Mouse (Mus musculus): ENCODE measurements at regions not wholly inside any gene's neighbourhood (a gene's known extent, or its start where the extent isn't known, plus 50 kb on each side); places are given as distances from the start of the nearest gene placed in this dataset.

GRCm38 (mm10) chr2:148237121-148237520 is 158.0 kb upstream of the Sstr4 start:
- Histone ChIP-seq H3K9ac (replicated peaks) (no peak overlapping the region), H3K4me2 (ENCODE audit: low read depth, low read length) (no peak overlapping the region), H3K9me3 (ENCODE audit: low read length) (no peaks in the 10 kb centered on the region), H3K27ac (ENCODE audit: low read depth) (no peak overlapping the region), H3K4me3 (ENCODE audit: low read depth, low read length) (no peak overlapping the region), H3K36me3 (replicated peaks; ENCODE audit: insufficient read depth, low read length) (no peaks in the 10 kb centered on the region), H3K4me1 (ENCODE audit: insufficient read depth) (no peaks in the 10 kb centered on the region), H3K27me3 (ENCODE audit: insufficient read depth, low read length) (no peaks in the 10 kb centered on the region)
- no peak for DNase-seq
- 59% methylated on average over 4 of the region's 4 CpGs for WGBS (ENCODE audit: insufficient replicate concordance)
- no peak for ATAC-seq
- TF ChIP-seq EP300 (IDR thresholded peaks at IDR 0.05; ENCODE audit: low read depth) (no peak), CTCF (IDR thresholded peaks at IDR 0.05; ENCODE audit: low read depth) (no peak)

- 50% methylated on average over 3 of the region's 3 CpGs for WGBS (ENCODE audit: insufficient replicate concordance)
- Histone ChIP-seq H3K27ac (ENCODE audit: low read depth) (no peak overlapping the region), H3K4me2 (ENCODE audit: low read depth, low read length) (no peak overlapping the region), H3K9ac (replicated peaks) (no peak overlapping the region), H3K9me3 (ENCODE audit: low read length) (no peaks in the 10 kb centered on the region), H3K4me1 (ENCODE audit: insufficient read depth) (no peaks in the 10 kb centered on the region), H3K27me3 (ENCODE audit: insufficient read depth, low read length) (no peaks in the 10 kb centered on the region), H3K36me3 (replicated peaks; ENCODE audit: insufficient read depth, low read length) (no peaks in the 10 kb centered on the region), H3K4me3 (ENCODE audit: low read depth, low read length) (no peak overlapping the region)
- DNase-seq, result no peak
- TF ChIP-seq CTCF (IDR thresholded peaks at IDR 0.05; ENCODE audit: low read depth) (no peak), EP300 (IDR thresholded peaks at IDR 0.05; ENCODE audit: low read depth) (no peak)
- no peak for ATAC-seq
Observed at GRCm38 (mm10) chr2:148239046-148239445, 156.1 kb upstream of the Sstr4 start.

GRCm38 (mm10) chr2:148242242-148242641 is 152.9 kb upstream of the Sstr4 start:
- Histone ChIP-seq H3K9ac (replicated peaks) (no peak overlapping the region), H3K27ac (ENCODE audit: low read depth) (no peak overlapping the region), H3K4me2 (ENCODE audit: low read depth, low read length) (no peak overlapping the region), H3K4me1 (ENCODE audit: insufficient read depth) (no peaks in the 10 kb centered on the region), H3K27me3 (ENCODE audit: insufficient read depth, low read length) (no peaks in the 10 kb centered on the region), H3K4me3 (ENCODE audit: low read depth, low read length) (no peak overlapping the region), H3K36me3 (replicated peaks; ENCODE audit: insufficient read depth, low read length) (no peaks in the 10 kb centered on the region), H3K9me3 (ENCODE audit: low read length) (no peaks in the 10 kb centered on the region)
- ATAC-seq (no peak), DNase-seq (no peak)
- TF ChIP-seq EP300 (IDR thresholded peaks at IDR 0.05; ENCODE audit: low read depth) (no peak), CTCF (IDR thresholded peaks at IDR 0.05; ENCODE audit: low read depth) (no peak)
- WGBS (ENCODE audit: insufficient replicate concordance), result 80% methylated on average over 4 of the region's 4 CpGs

DNA sequence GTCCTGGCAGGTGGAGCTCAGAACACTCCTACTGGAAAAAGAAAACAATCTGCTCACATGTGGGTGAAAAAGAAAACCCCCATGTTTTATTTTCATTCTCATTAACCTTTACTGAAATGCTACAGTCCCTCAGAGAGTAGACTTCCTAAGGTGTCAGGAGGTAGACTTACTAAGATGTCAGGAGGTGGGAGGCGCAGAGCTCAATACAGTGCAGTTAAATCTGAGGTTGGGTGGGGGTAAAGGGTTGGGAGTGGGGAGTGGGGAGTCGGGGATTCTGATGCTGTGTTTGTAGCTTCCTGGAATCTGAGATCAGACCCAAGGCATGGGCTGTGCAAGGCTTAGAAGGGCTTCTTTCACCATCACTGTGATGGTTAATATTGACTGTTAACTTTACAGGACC is 149.6 kb upstream of the Sstr4 start:
- ATAC-seq, result no peak
- TF ChIP-seq CTCF (IDR thresholded peaks at IDR 0.05; ENCODE audit: low read depth), result no peak
- TF ChIP-seq EP300 (IDR thresholded peaks at IDR 0.05; ENCODE audit: low read depth), result no peak
- no peak overlapping the region for H3K27ac ChIP-seq (ENCODE audit: low read depth)
- H3K4me3 ChIP-seq (ENCODE audit: low read depth, low read length), result no peak overlapping the region
- no peaks in the 10 kb centered on the region for H3K36me3 ChIP-seq (replicated peaks; ENCODE audit: insufficient read depth, low read length)
- H3K4me2 ChIP-seq (ENCODE audit: low read depth, low read length), result no peak overlapping the region
- no peaks in the 10 kb centered on the region for H3K4me1 ChIP-seq (ENCODE audit: insufficient read depth)
- H3K27me3 ChIP-seq (ENCODE audit: insufficient read depth, low read length), result no peaks in the 10 kb centered on the region
- WGBS (ENCODE audit: insufficient replicate concordance), result 68% methylated on average over 2 of the region's 2 CpGs
- H3K9ac ChIP-seq (replicated peaks), result no peak overlapping the region
- no peaks in the 10 kb centered on the region for H3K9me3 ChIP-seq (ENCODE audit: low read length)
- no peak for DNase-seq

DNA sequence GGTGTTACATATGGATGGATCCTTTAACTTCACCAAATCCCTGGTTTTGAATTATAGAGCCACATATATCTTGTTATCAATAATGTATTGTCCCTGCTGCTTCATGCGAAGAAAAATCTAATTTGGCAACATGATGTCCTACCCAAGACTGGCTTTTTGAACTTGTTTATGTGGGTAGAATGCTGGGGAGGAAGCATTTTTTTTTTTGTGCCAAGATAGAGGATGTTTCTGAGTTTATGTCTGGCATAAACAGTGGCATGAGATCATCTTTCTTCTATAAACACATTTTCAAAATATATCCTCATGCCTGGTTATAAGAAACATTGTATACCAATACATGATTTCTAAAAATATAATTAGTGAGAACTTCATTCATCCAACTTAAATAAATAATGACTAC is 144.2 kb upstream of the Sstr4 start:
- WGBS (ENCODE audit: insufficient replicate concordance), result 76% methylated on average over 1 of the region's 1 CpGs
- Histone ChIP-seq H3K27me3 (ENCODE audit: insufficient read depth, low read length) (no peaks in the 10 kb centered on the region), H3K4me3 (ENCODE audit: low read depth, low read length) (no peak overlapping the region), H3K36me3 (replicated peaks; ENCODE audit: insufficient read depth, low read length) (no peaks in the 10 kb centered on the region), H3K4me1 (ENCODE audit: insufficient read depth) (no peaks in the 10 kb centered on the region), H3K9ac (replicated peaks) (no peak overlapping the region), H3K4me2 (ENCODE audit: low read depth, low read length) (no peak overlapping the region), H3K27ac (ENCODE audit: low read depth) (no peak overlapping the region), H3K9me3 (ENCODE audit: low read length) (no peaks in the 10 kb centered on the region)
- no peak for TF ChIP-seq EP300 (IDR thresholded peaks at IDR 0.05; ENCODE audit: low read depth)
- no peak for TF ChIP-seq CTCF (IDR thresholded peaks at IDR 0.05; ENCODE audit: low read depth)
- ATAC-seq (no peak), DNase-seq (no peak)

GRCm38 (mm10) chr2:148255662-148256061 is 139.5 kb upstream of the Sstr4 start:
- no peak for DNase-seq
- no peak overlapping the region for H3K4me3 ChIP-seq (ENCODE audit: low read depth, low read length)
- TF ChIP-seq CTCF (IDR thresholded peaks at IDR 0.05; ENCODE audit: low read depth), result no peak
- TF ChIP-seq EP300 (IDR thresholded peaks at IDR 0.05; ENCODE audit: low read depth), result no peak
- no peak overlapping the region for H3K4me2 ChIP-seq (ENCODE audit: low read depth, low read length)
- no peak overlapping the region for H3K27ac ChIP-seq (ENCODE audit: low read depth)
- no peaks in the 10 kb centered on the region for H3K27me3 ChIP-seq (ENCODE audit: insufficient read depth, low read length)
- ATAC-seq, result no peak
- H3K36me3 ChIP-seq (replicated peaks; ENCODE audit: insufficient read depth, low read length), result no peaks in the 10 kb centered on the region
- H3K9ac ChIP-seq (replicated peaks), result no peak overlapping the region
- H3K9me3 ChIP-seq (ENCODE audit: low read length), result no peaks in the 10 kb centered on the region
- no peaks in the 10 kb centered on the region for H3K4me1 ChIP-seq (ENCODE audit: insufficient read depth)

DNA sequence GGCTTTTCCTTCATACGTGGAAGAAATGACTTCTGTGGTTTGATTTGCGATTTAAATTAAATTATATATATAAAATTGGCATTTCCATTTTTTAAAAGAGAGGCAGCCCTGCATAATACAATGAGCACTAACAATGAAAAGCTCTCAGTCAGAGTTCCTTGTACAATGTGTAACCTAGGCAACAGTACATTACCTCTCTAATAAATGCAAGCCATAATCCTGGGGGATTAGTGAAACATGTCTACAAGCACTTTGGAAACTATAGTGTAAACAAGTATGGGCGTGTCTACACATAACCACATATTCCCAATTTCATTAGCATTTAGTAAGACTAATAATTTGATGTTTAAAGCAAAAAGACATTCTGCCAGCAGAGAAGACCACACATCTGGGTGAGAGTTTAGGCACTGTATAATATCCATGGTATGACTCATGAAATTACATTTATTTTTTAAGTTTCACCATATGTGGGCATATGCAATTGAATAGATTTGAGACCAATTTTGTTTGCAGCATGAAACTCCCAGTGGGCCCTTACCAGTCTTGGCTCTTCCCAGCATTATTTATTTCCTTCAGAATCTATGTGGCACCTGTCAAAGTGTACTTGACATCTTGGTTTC is 130.9 kb upstream of the Sstr4 start:
- H3K4me3 ChIP-seq (ENCODE audit: low read depth, low read length), result no peak overlapping the region
- ATAC-seq (no peak), DNase-seq (no peak)
- H3K9ac ChIP-seq (replicated peaks), result no peak overlapping the region
- no peaks in the 10 kb centered on the region for H3K27me3 ChIP-seq (ENCODE audit: insufficient read depth, low read length)
- 70% methylated on average over 3 of the region's 3 CpGs for WGBS (ENCODE audit: insufficient replicate concordance)
- H3K4me1 ChIP-seq (ENCODE audit: insufficient read depth), result no peaks in the 10 kb centered on the region
- H3K36me3 ChIP-seq (replicated peaks; ENCODE audit: insufficient read depth, low read length), result no peaks in the 10 kb centered on the region
- TF ChIP-seq EP300 (IDR thresholded peaks at IDR 0.05; ENCODE audit: low read depth) (no peak), CTCF (IDR thresholded peaks at IDR 0.05; ENCODE audit: low read depth) (no peak)
- H3K27ac ChIP-seq (ENCODE audit: low read depth), result no peak overlapping the region
- no peak overlapping the region for H3K4me2 ChIP-seq (ENCODE audit: low read depth, low read length)
- H3K9me3 ChIP-seq (ENCODE audit: low read length), result no peaks in the 10 kb centered on the region

Measured in liver, postnatal 0 days (tissue).